Mouse (Mus musculus): ENCODE measurements around the gene Nt5dc2. TPM values are rescaled to one million over a fixed set of nuclear protein-coding genes. Genes with fewer than 3 reads are reported as not detected.
A peak's percentile ranks its signal among the peaks of the same experiment; 100 is the strongest.

The Nt5dc2 gene
- polyA plus RNA-seq, 1 experiment = 28.4 TPM

- Histone ChIP-seq H3K27ac (ENCODE audit: insufficient read depth, low read length) (no peak overlapping the region), H3K4me3 (replicated peaks; ENCODE audit: insufficient read depth, low read depth, low read length) (no peak overlapping the region), H3K27me3 (ENCODE audit: control insufficient read depth, insufficient read depth, low read length) (no peaks in the 10 kb centered on the region), H3K4me1 (ENCODE audit: control insufficient read depth, insufficient read depth, low read length) (peaks cover 4% of the 10 kb centered on the region; the same call in 1 of the 2 replicates)
- TF ChIP-seq CTCF (IDR thresholded peaks at IDR 0.05; ENCODE audit: borderline replicate concordance, insufficient read depth, low read depth, low read length) (no peak), POLR2A (IDR thresholded peaks at IDR 0.05; ENCODE audit: borderline replicate concordance, insufficient read depth, low read length) (no peak)
- DNase-seq = no peak
- 92% methylated on average over 14 of the region's 14 CpGs for WGBS
Measured at GRCm38 (mm10) chr14:31141011-31141410, 10.2 kb downstream of the Nt5dc2 start.

GRCm38 (mm10) chr14:31145694-31146093 is 14.8 kb downstream of the Nt5dc2 start:
- Histone ChIP-seq H3K27me3 (ENCODE audit: control insufficient read depth, insufficient read depth, low read length) (no peaks in the 10 kb centered on the region), H3K4me3 (replicated peaks; ENCODE audit: insufficient read depth, low read depth, low read length) (no peak overlapping the region), H3K4me1 (ENCODE audit: control insufficient read depth, insufficient read depth, low read length) (no peaks in the 10 kb centered on the region), H3K27ac (ENCODE audit: insufficient read depth, low read length) (no peak overlapping the region)
- 56% methylated on average over 11 of the region's 11 CpGs for WGBS
- no peak for TF ChIP-seq POLR2A (IDR thresholded peaks at IDR 0.05; ENCODE audit: borderline replicate concordance, insufficient read depth, low read length)
- no peak for TF ChIP-seq CTCF (IDR thresholded peaks at IDR 0.05; ENCODE audit: borderline replicate concordance, insufficient read depth, low read depth, low read length)
- DNase-seq = no peak

GRCm38 (mm10) chr14:31160196-31161150 is 29.6 kb downstream of the Nt5dc2 start:
- H3K27ac ChIP-seq (ENCODE audit: insufficient read depth, low read length) = no peak overlapping the region
- TF ChIP-seq POLR2A (IDR thresholded peaks at IDR 0.05; ENCODE audit: borderline replicate concordance, insufficient read depth, low read length) (no peak), CTCF (IDR thresholded peaks at IDR 0.05; ENCODE audit: borderline replicate concordance, insufficient read depth, low read depth, low read length) (no peak)
- no peaks in the 10 kb centered on the region for H3K27me3 ChIP-seq (ENCODE audit: control insufficient read depth, insufficient read depth, low read length)
- DNase-seq = no peak
- peaks cover 10% of the 10 kb centered on the region for H3K4me1 ChIP-seq (ENCODE audit: control insufficient read depth, insufficient read depth, low read length)
- 65% methylated on average over 27 of the region's 27 CpGs for WGBS
- H3K4me3 ChIP-seq (replicated peaks; ENCODE audit: insufficient read depth, low read depth, low read length) = no peak overlapping the region

- Histone ChIP-seq H3K4me1 (ENCODE audit: control insufficient read depth, insufficient read depth, low read length) (peaks cover 13% of the 10 kb centered on the region), H3K27ac (ENCODE audit: insufficient read depth, low read length) (no peak overlapping the region), H3K4me3 (replicated peaks; ENCODE audit: insufficient read depth, low read depth, low read length) (no peak overlapping the region), H3K27me3 (ENCODE audit: control insufficient read depth, insufficient read depth, low read length) (no peaks in the 10 kb centered on the region)
- WGBS = 79% methylated on average over 7 of the region's 7 CpGs
- DNase-seq = no peak
- TF ChIP-seq POLR2A (IDR thresholded peaks at IDR 0.05; ENCODE audit: borderline replicate concordance, insufficient read depth, low read length) = no peak
- TF ChIP-seq CTCF (IDR thresholded peaks at IDR 0.05; ENCODE audit: borderline replicate concordance, insufficient read depth, low read depth, low read length) = no peak
Measured at GRCm38 (mm10) chr14:31161191-31161590, 30.3 kb downstream of the Nt5dc2 start.

- 36% methylated on average over 10 of the region's 10 CpGs for WGBS
Measured at GRCm38 (mm10) chr14:31161638-31162037, 30.8 kb downstream of the Nt5dc2 start.

GRCm38 (mm10) chr14:31164067-31164466 is 33.2 kb downstream of the Nt5dc2 start:
- TF ChIP-seq POLR2A (IDR thresholded peaks at IDR 0.05; ENCODE audit: borderline replicate concordance, insufficient read depth, low read length) (no peak), CTCF (IDR thresholded peaks at IDR 0.05; ENCODE audit: borderline replicate concordance, insufficient read depth, low read depth, low read length) (no peak)
- H3K27ac ChIP-seq (ENCODE audit: insufficient read depth, low read length) = no peak overlapping the region
- peaks cover 26% of the 10 kb centered on the region for H3K4me1 ChIP-seq (ENCODE audit: control insufficient read depth, insufficient read depth, low read length)
- no peak overlapping the region for H3K4me3 ChIP-seq (replicated peaks; ENCODE audit: insufficient read depth, low read depth, low read length)
- WGBS = 40% methylated on average over 8 of the region's 8 CpGs
- DNase-seq = peak; percentile 67 to 86
- H3K27me3 ChIP-seq (ENCODE audit: control insufficient read depth, insufficient read depth, low read length) = no peaks in the 10 kb centered on the region

More at GRCm38 (mm10) chr14:31161638-31162037, 30.8 kb downstream of the Nt5dc2 start:
- no peak for TF ChIP-seq CTCF (IDR thresholded peaks at IDR 0.05; ENCODE audit: borderline replicate concordance, insufficient read depth, low read depth, low read length)
- TF ChIP-seq POLR2A (IDR thresholded peaks at IDR 0.05; ENCODE audit: borderline replicate concordance, insufficient read depth, low read length) = no peak
- no peaks in the 10 kb centered on the region for H3K27me3 ChIP-seq (ENCODE audit: control insufficient read depth, insufficient read depth, low read length)
- no peak overlapping the region for H3K27ac ChIP-seq (ENCODE audit: insufficient read depth, low read length)
- H3K4me1 ChIP-seq (ENCODE audit: control insufficient read depth, insufficient read depth, low read length) = peaks cover 18% of the 10 kb centered on the region
- H3K4me3 ChIP-seq (replicated peaks; ENCODE audit: insufficient read depth, low read depth, low read length) = no peak overlapping the region
- DNase-seq = no peak

- Histone ChIP-seq H3K4me3 (replicated peaks; ENCODE audit: insufficient read depth, low read depth, low read length) (no peak overlapping the region), H3K4me1 (ENCODE audit: control insufficient read depth, insufficient read depth, low read length) (peaks cover 26% of the 10 kb centered on the region), H3K27me3 (ENCODE audit: control insufficient read depth, insufficient read depth, low read length) (no peaks in the 10 kb centered on the region), H3K27ac (ENCODE audit: insufficient read depth, low read length) (0 out of 2 replicates have a peak overlapping the region, but pooled peaks have one; percentile 6)
- WGBS = 17% methylated on average over 2 of the region's 2 CpGs
- DNase-seq = peak; percentile 51 to 52
- TF ChIP-seq POLR2A (IDR thresholded peaks at IDR 0.05; ENCODE audit: borderline replicate concordance, insufficient read depth, low read length) (no peak), CTCF (IDR thresholded peaks at IDR 0.05; ENCODE audit: borderline replicate concordance, insufficient read depth, low read depth, low read length) (no peak)
Measured at GRCm38 (mm10) chr14:31165010-31165409, 34.2 kb downstream of the Nt5dc2 start.

GRCm38 (mm10) chr14:31165458-31165857 is 34.6 kb downstream of the Nt5dc2 start:
- H3K4me1 ChIP-seq (ENCODE audit: control insufficient read depth, insufficient read depth, low read length) = peaks cover 28% of the 10 kb centered on the region
- no peak overlapping the region for H3K27ac ChIP-seq (ENCODE audit: insufficient read depth, low read length)
- TF ChIP-seq CTCF (IDR thresholded peaks at IDR 0.05; ENCODE audit: borderline replicate concordance, insufficient read depth, low read depth, low read length) = no peak
- no peaks in the 10 kb centered on the region for H3K27me3 ChIP-seq (ENCODE audit: control insufficient read depth, insufficient read depth, low read length)
- DNase-seq = no peak
- 57% methylated on average over 7 of the region's 7 CpGs for WGBS
- no peak overlapping the region for H3K4me3 ChIP-seq (replicated peaks; ENCODE audit: insufficient read depth, low read depth, low read length)

Measured in cerebellum, adult 2 months (tissue).